Mouse (Mus musculus) fibroblast of lung, adult 2 months (primary cell): ENCODE results near the gene Cyren.
A peak's percentile ranks its signal among the peaks of the same experiment; 100 is the strongest.

ENCODE experiments used
- DNase-seq: peaks from one replicate; pipeline ENCODE4 v3.0.0-alpha.2; 2011; ENCODE audit warnings: low read depth

The Cyren gene

DNA sequence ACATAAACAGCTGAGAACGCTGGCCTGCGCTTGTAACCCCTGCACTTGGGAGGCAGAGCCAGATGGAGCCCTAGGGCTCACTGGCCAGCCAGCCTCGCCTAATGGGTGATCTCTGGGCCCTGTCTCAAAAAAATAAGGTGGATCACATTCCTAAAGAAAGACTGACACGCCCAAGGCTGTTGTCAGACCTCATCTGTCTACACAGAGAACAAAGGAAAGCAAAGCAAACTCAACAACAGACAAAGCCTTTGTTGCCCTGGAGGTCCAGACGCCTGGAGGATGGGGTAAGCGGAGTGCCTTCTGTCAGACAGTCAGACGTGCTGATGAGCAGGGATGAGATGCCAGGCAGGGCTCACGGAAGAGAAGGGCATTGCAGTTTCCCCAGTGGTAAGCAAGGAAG is 11.1 kb downstream of the Cyren start:
- no peak for DNase-seq

GRCm38 (mm10) chr6:34865711-34866593 is 11.9 kb downstream of the Cyren start:
- no peak for DNase-seq

- no peak for DNase-seq
These were observed 12.6 kb downstream of the Cyren start for GRCm38 (mm10) chr6:34865213-34865612.

DNA sequence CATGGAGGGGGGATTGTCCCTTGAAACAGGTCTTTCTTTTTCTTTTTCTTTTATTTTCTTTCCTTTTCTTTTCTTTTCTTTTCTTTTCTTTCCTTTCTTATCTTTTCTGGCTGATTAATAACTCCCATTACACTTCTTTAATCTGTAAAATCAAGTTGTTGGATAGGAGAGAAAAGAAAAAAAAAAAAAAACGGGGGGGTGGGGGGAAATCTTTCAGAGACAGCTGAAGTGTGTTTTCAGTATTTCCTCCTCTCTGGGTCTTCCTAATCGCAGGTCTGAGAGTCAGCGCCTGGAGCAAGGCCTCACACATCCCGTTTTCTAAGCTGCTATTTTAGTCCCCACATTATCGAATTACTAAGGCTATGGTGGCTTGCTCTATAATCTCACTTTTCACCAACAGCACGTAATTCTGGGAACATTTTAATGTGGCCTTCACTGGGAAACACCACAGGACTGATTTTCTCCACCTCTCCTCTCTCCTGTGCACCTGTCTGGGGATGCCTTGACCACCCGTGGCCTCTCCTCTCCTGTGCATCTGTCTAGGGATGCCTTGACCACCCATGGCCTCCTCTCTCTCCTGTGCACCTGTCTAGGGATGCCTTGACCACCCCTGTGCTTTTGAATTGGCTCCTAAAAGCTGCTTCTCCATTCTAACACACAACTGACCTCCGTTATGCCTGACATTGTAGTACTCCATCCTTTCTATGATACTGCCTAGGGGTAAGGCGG is 13.9 kb downstream of the Cyren start:
- no peak for DNase-seq

GRCm38 (mm10) chr6:34862791-34863403 is 15.0 kb downstream of the Cyren start, which contains the start of gene Tmem140:
TSS of gene Tmem140 (plus strand) at chr6:34863146.
- peak; percentile 48 for DNase-seq

GRCm38 (mm10) chr6:34862381-34862780 is 15.5 kb downstream of the Cyren start:
- no peak for DNase-seq

DNA sequence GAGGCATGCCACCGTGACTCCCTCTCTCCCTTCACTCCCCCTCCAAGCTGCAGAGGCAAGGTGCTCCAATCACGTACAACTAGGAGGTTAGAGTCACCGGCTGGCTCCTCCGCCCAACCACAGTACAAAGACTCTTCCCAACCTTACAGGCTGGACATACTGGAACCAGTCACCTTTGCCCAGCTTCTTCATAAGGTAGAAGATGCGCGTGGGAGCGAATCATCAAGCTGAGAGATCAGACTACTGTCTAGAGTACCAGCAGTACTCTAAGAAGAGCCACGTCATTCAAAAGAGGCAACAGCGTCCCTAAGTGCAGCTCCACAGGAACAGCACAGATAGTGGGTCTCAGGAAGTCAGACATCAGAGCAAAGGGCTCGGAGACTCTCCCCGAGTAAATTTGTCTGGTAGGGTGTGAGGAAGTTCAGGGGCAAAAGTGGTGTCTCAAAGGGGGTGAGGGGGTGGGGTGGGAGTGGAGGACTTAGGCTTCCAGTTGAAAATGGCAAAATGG is 16.3 kb downstream of the Cyren start:
- no peak for DNase-seq

DNA sequence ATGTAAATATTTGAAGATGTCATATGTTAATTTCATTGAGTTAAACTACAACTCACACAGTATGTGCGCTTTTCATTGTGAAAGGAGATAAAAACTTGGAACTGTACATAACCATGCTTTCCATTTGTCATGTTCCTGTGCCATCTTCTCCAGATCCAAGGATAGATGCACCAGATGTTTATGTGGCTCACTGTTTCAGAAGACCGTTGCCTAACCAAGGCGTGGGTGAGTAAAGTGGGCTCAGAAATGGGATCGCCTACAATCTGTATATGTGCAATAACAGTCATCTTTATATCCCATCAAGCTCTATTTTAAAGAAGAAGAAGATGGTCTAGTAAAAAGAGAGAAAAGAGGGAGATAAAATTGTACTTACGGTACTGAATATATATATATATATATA is 45.5 kb downstream of the Cyren start:
- DNase-seq: no peak

GRCm38 (mm10) chr6:34824406-34824805 is 53.5 kb downstream of the Cyren start:
- no peak for DNase-seq
